17 mouse cellular contexts compared by ENCODE assay signal in the genomic region with DNA sequence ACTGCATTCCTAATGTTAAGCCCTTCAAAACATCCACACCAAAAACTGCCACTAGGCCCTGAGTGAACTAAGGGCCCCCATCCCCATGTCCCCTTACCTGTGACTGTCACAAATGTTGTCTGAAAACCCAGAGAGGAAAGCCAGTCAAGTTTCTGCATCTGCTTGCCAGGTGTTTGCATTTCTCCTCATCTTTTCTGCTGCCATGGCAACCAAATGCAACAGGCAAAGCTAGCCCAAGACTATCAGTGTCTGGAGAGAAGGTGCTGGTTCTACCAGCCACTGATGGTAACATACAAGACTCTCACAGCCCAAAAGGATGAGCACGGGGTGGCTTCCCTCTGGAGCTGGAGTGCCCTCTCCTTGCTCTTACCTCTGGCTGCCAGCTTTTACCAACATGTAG.
DNase-seq lines count a peak whose midpoint lies in the region; ATAC-seq and TF ChIP-seq lines count a peak whose summit lies in the region.
"Had no signal": no experiment of that assay in that cellular context is flagged by ENCODE, and none has a peak within 500 bp of the region (broad histone marks: within the 10 kb centered on the region; RNA-seq: fewer than 3 reads in every experiment).

No protein-coding gene starts in this region.

- no peak for TF ChIP-seq CTCF in heart, adult 2 months (IDR thresholded peaks at IDR 0.05)
- no peak for TF ChIP-seq CTCF in left cerebral cortex, adult 2 months (IDR thresholded peaks at IDR 0.05)

- no peak for TF ChIP-seq EP300 in heart, adult 2 months (IDR thresholded peaks at IDR 0.05; ENCODE audit: insufficient read depth, low read depth, low read length)

- H3K27me3 ChIP-seq in heart, embryonic 10.5 days (ENCODE audit: insufficient read depth, poor library complexity, severe bottlenecking), result no peaks in the 10 kb centered on the region
- H3K27me3 ChIP-seq in heart, adult 2 months (ENCODE audit: control insufficient read depth, insufficient read depth, low read length), result no peaks in the 10 kb centered on the region
- no peaks in the 10 kb centered on the region for H3K27me3 ChIP-seq in embryonic facial prominence, embryonic 11.5 days (ENCODE audit: control insufficient read depth, insufficient read depth, low read length)
- H3K27me3 ChIP-seq: kidney, embryonic 15.5 days had no signal

- H3K4me3 ChIP-seq in heart, embryonic 10.5 days, result no peak overlapping the region
- H3K4me3 ChIP-seq in heart, adult 2 months, result no peak overlapping the region
- no peak overlapping the region for H3K4me3 ChIP-seq in left cerebral cortex, adult 2 months
- H3K4me3 ChIP-seq in embryonic facial prominence, embryonic 11.5 days (ENCODE audit: low read depth, low read length), result no peak overlapping the region
- H3K4me3 ChIP-seq: gastrocnemius, adult 2 months; kidney, embryonic 15.5 days; myocyte had no signal

- 67% methylated on average over 1 of the region's 1 CpGs for WGBS in heart, embryonic 10.5 days
- WGBS in heart, adult 2 months, result 93% methylated on average over 1 of the region's 1 CpGs
- WGBS in embryonic facial prominence, embryonic 11.5 days, result 87% methylated on average over 1 of the region's 1 CpGs

- no peak for ATAC-seq in embryonic facial prominence, embryonic 11.5 days (replicated peaks; ENCODE audit: insufficient number of reproducible peaks, low FRiP score, low TSS enrichment, low read depth)
- ATAC-seq: inflammation-experienced regulatory T-cells, adult 6 months had no signal

- DNase-seq in heart, embryonic 10.5 days (ENCODE audit: low spot score), result no peak
- DNase-seq in heart, adult 2 months, result no peak
- peak in 1 of 2 experiments; percentile 28 for DNase-seq in left cerebral cortex, adult 2 months (ENCODE audit: extremely low spot score in 1 of 2, low spot score in 2 of 2)
- DNase-seq in left cerebral cortex, postnatal 4 days, result no peak
- peak; percentile 43 for DNase-seq in Muller cell, postnatal 12 days (ENCODE audit: inconsistent ontology term)
- DNase-seq in embryonic facial prominence, embryonic 11.5 days (ENCODE audit: low spot score), result peak; percentile 60
- DNase-seq in liver, result no peak
- DNase-seq: adrenal gland, postnatal 14 days; cerebellum, postnatal 36 days; gastrocnemius, adult 2 months; heart, postnatal 10 days; lung, adult 2 months; thymus, adult 18-20 months had no signal

- peak overlapping the region; percentile 79 for H3K27ac ChIP-seq in heart, embryonic 10.5 days
- no peak overlapping the region for H3K27ac ChIP-seq in heart, adult 2 months
- H3K27ac ChIP-seq in left cerebral cortex, adult 2 months, result peak overlapping the region; percentile 78
- H3K27ac ChIP-seq in embryonic facial prominence, embryonic 11.5 days (replicated peaks; ENCODE audit: low read depth, low read length), result no peak overlapping the region
- H3K27ac ChIP-seq: gastrocnemius, adult 2 months; kidney, embryonic 15.5 days had no signal

- peaks cover 23% of the 10 kb centered on the region for H3K36me3 ChIP-seq in heart, embryonic 10.5 days
- H3K36me3 ChIP-seq in heart, adult 2 months (ENCODE audit: control insufficient read depth, insufficient read depth, low read length), result no peaks in the 10 kb centered on the region
- H3K36me3 ChIP-seq in embryonic facial prominence, embryonic 11.5 days (replicated peaks; ENCODE audit: control insufficient read depth, insufficient read depth, low read depth, low read length), result no peaks in the 10 kb centered on the region
- H3K36me3 ChIP-seq: kidney, embryonic 15.5 days had no signal

- H3K9ac ChIP-seq in heart, adult 2 months (ENCODE audit: low read depth, low read length), result no peak overlapping the region
- H3K9ac ChIP-seq in embryonic facial prominence, embryonic 11.5 days (replicated peaks; ENCODE audit: low read length), result no peak overlapping the region
- H3K9ac ChIP-seq: kidney, embryonic 15.5 days had no signal

- no peak for TF ChIP-seq POLR2A in heart, adult 2 months (IDR thresholded peaks at IDR 0.05; ENCODE audit: insufficient read depth, low read depth, low read length)

- peaks cover 98% of the 10 kb centered on the region for H3K4me1 ChIP-seq in heart, embryonic 10.5 days
- peaks cover 2% of the 10 kb centered on the region; the same call in 1 of the 2 replicates for H3K4me1 ChIP-seq in heart, adult 2 months (ENCODE audit: control insufficient read depth, insufficient read depth, low read length)
- H3K4me1 ChIP-seq in embryonic facial prominence, embryonic 11.5 days (ENCODE audit: control insufficient read depth, insufficient read depth, low read length), result no peaks in the 10 kb centered on the region

- no peak overlapping the region for H3K4me2 ChIP-seq in embryonic facial prominence, embryonic 11.5 days (ENCODE audit: low read depth, low read length)
- H3K4me2 ChIP-seq: kidney, embryonic 15.5 days had no signal

- H3K9me3 ChIP-seq in heart, embryonic 10.5 days, result no peaks in the 10 kb centered on the region
- H3K9me3 ChIP-seq in embryonic facial prominence, embryonic 11.5 days (replicated peaks; ENCODE audit: control insufficient read depth, low read length), result no peaks in the 10 kb centered on the region
- H3K9me3 ChIP-seq: G1E; kidney, embryonic 15.5 days had no signal

- intact Hi-C loops in heart, adult 2 months (cut with DNase I), result no loop called here
- intact Hi-C loops in left cerebral cortex, adult 2 months (cut with DNase I), result loop anchor here (2.0 kb wide), 1 partner anchor 50 kb away; no protein-coding TSS in a partner anchor
- intact Hi-C loops in left cerebral cortex, postnatal 4 days (cut with DNase I), result no loop called here

- no peaks in the 10 kb centered on the region for H3K79me2 ChIP-seq in heart, adult 2 months (replicated peaks; ENCODE audit: control insufficient read depth, insufficient read depth, low read length)

Comparison
In these comparisons a context has a peak if more than half of its experiments do, and no peak if none do; other contexts are left out.
1. H3K27ac ChIP-seq: peak in heart, embryonic 10.5 days (single experiment) and left cerebral cortex, adult 2 months (single experiment); none in heart, adult 2 months (single experiment) and embryonic facial prominence, embryonic 11.5 days (single experiment).
2. DNase-seq: peak in Muller cell, postnatal 12 days (single experiment) and embryonic facial prominence, embryonic 11.5 days (single experiment); none in heart, embryonic 10.5 days (single experiment), heart, adult 2 months (0 of 2), left cerebral cortex, postnatal 4 days (single experiment) and liver (single experiment).